Mouse (Mus musculus) adrenal gland, adult 2 months (tissue): Measurements from ENCODE around the gene Poldip2. TPM values are rescaled to one million over a fixed set of nuclear protein-coding genes. Genes with fewer than 3 reads are reported as not detected.

Experiments
- DNase-seq: peaks from one replicate; pipeline ENCODE4 v3.0.0; 2021
- polyA plus RNA-seq: library from polyadenylated mRNA; depleted of rRNA; stranded (reverse); fragments of >200 nt; gene quantifications from 2 replicates; pipeline ENCODE4 v1.2.3, GENCODE M21; 2012; rRNA removed
- total RNA-seq, 2 experiments: library from RNA; stranded (reverse); gene quantifications; 2 replicates each; pipeline ENCODE4 v1.2.3; 2021

Gene Poldip2
- total and polyA plus RNA-seq, 3 experiments, result 108 to 168 (median 151) TPM

- no peak for DNase-seq
Observed at GRCm38 (mm10) chr11:78540358-78540757, 28.4 kb downstream of the Poldip2 start.

- no peak for DNase-seq
Observed at GRCm38 (mm10) chr11:78544449-78545111, 32.6 kb downstream of the Poldip2 start.

GRCm38 (mm10) chr11:78545181-78545580 lies 33.2 kb downstream of the Poldip2 start:
- no peak for DNase-seq

GRCm38 (mm10) chr11:78547718-78548460 lies 35.9 kb downstream of the Poldip2 start:
- DNase-seq, result no peak

GRCm38 (mm10) chr11:78549491-78549987 lies 37.5 kb downstream of the Poldip2 start:
- DNase-seq, result no peak

- DNase-seq, result peak; percentile 97
Observed at GRCm38 (mm10) chr11:78550168-78551058, 38.4 kb downstream of the Poldip2 start, which contains the start of gene Tmem97. Tmem97 (minus strand) TSS chr11:78550777.

- DNase-seq, result no peak
Observed at GRCm38 (mm10) chr11:78551059-78551398, 39.0 kb downstream of the Poldip2 start.

- DNase-seq, result peak; percentile 61
Observed at GRCm38 (mm10) chr11:78555623-78556022, 43.6 kb downstream of the Poldip2 start.

GRCm38 (mm10) chr11:78556070-78556469 lies 44.1 kb downstream of the Poldip2 start:
- no peak for DNase-seq

GRCm38 (mm10) chr11:78557241-78557640 lies 45.2 kb downstream of the Poldip2 start:
- DNase-seq, result no peak

GRCm38 (mm10) chr11:78560447-78560846 lies 48.5 kb downstream of the Poldip2 start:
- DNase-seq, result peak; percentile 75

- peak; percentile 47 for DNase-seq
Observed at GRCm38 (mm10) chr11:78566775-78567174, 54.8 kb downstream of the Poldip2 start.

GRCm38 (mm10) chr11:78567614-78568013 lies 55.6 kb downstream of the Poldip2 start:
- DNase-seq, result no peak

- DNase-seq, result no peak
Observed at GRCm38 (mm10) chr11:78568827-78569226, 56.8 kb downstream of the Poldip2 start.

GRCm38 (mm10) chr11:78569806-78570205 lies 57.8 kb downstream of the Poldip2 start:
- DNase-seq, result no peak

GRCm38 (mm10) chr11:78571441-78571840 lies 59.4 kb downstream of the Poldip2 start:
- no peak for DNase-seq

- DNase-seq, result no peak
Observed at GRCm38 (mm10) chr11:78571854-78572253, 59.9 kb downstream of the Poldip2 start.

Other genes with a start within 250 kb of the Poldip2 start
- under 1 TPM in 1 of 2 experiments, not detected in 1; 0.61 TPM for gene BC030499, start 221.4 kb upstream of the Poldip2 start, total RNA-seq
- 0.07 and 0.08 TPM in 2 replicates for gene BC030499, start 221.4 kb upstream of the Poldip2 start, polyA plus RNA-seq
- gene Spag5, start 210.7 kb upstream of the Poldip2 start, total RNA-seq, result 1 to 10 TPM; 3.0 to 4.1 TPM
- 1.9 and 3.6 TPM in 2 replicates for gene Spag5, start 210.7 kb upstream of the Poldip2 start, polyA plus RNA-seq
- 10 to 100 TPM; 25.1 to 28.0 TPM for gene Aldoc, start 189.2 kb upstream of the Poldip2 start, total RNA-seq
- gene Aldoc, start 189.2 kb upstream of the Poldip2 start, polyA plus RNA-seq, result 15.7 and 26.0 TPM in 2 replicates
- 10 to 100 TPM; 57.3 to 61.3 TPM for gene Pigs, start 183.8 kb upstream of the Poldip2 start, total RNA-seq
- gene Pigs, start 183.8 kb upstream of the Poldip2 start, polyA plus RNA-seq, result 161 and 184 TPM in 2 replicates
- gene Unc119, start 168.7 kb upstream of the Poldip2 start, total RNA-seq, result 10 to 100 TPM; 35.3 to 44.1 TPM
- gene Unc119, start 168.7 kb upstream of the Poldip2 start, polyA plus RNA-seq, result 60.4 and 65.4 TPM in 2 replicates
- gene Foxn1, start 125.6 kb upstream of the Poldip2 start, total RNA-seq, result under 1 TPM; 0.29 to 0.41 TPM
- gene Foxn1, start 125.6 kb upstream of the Poldip2 start, polyA plus RNA-seq, result 0.27 and 0.35 TPM in 2 replicates
- gene Slc13a2, start 90.0 kb upstream of the Poldip2 start, total RNA-seq, result not detected
- 0.20 and 0.22 TPM in 2 replicates for gene Slc13a2, start 90.0 kb upstream of the Poldip2 start, polyA plus RNA-seq
- 10 to 100 TPM; 41.5 to 60.9 TPM for gene Slc46a1, start 46.5 kb upstream of the Poldip2 start, total RNA-seq
- 111 TPM in 2 replicates for gene Slc46a1, start 46.5 kb upstream of the Poldip2 start, polyA plus RNA-seq
- gene Sarm1, start 14.4 kb upstream of the Poldip2 start, total RNA-seq, result 1 to 10 TPM; 5.3 to 8.2 TPM
- gene Sarm1, start 14.4 kb upstream of the Poldip2 start, polyA plus RNA-seq, result 2.3 and 3.0 TPM in 2 replicates
- 1 to 10 TPM; 3.0 to 7.7 TPM for gene Vtn, start 13.1 kb upstream of the Poldip2 start, total RNA-seq
- 1.8 and 2.8 TPM in 2 replicates for gene Vtn, start 13.1 kb upstream of the Poldip2 start, polyA plus RNA-seq
- gene Sebox, start 8.7 kb upstream of the Poldip2 start, total RNA-seq, result not detected
- not detected in 2 replicates for gene Sebox, start 8.7 kb upstream of the Poldip2 start, polyA plus RNA-seq
- 10 to 100 TPM; 22.0 to 26.8 TPM for gene Tmem199, start within 50 bp of the Poldip2 start, total RNA-seq
- gene Tmem199, start within 50 bp of the Poldip2 start, polyA plus RNA-seq, result 6.9 and 8.8 TPM in 2 replicates
- gene Tnfaip1, start 24.1 kb downstream of the Poldip2 start, total RNA-seq, result 10 to 100 TPM; 36.1 to 48.2 TPM
- 22.2 and 22.7 TPM in 2 replicates for gene Tnfaip1, start 24.1 kb downstream of the Poldip2 start, polyA plus RNA-seq
- 100 to 1,000 TPM in 1 of 2 experiments, 10 to 100 TPM in 1; 81.7 to 109 TPM for gene Ift20, start 24.2 kb downstream of the Poldip2 start, total RNA-seq
- gene Ift20, start 24.2 kb downstream of the Poldip2 start, polyA plus RNA-seq, result 86.5 and 115 TPM in 2 replicates
- gene Tmem97, start 38.6 kb downstream of the Poldip2 start, total RNA-seq, result 10 to 100 TPM; 44.7 to 49.4 TPM
- 33.7 and 39.6 TPM in 2 replicates for gene Tmem97, start 38.6 kb downstream of the Poldip2 start, polyA plus RNA-seq
- gene Nlk, start 185.2 kb downstream of the Poldip2 start, total RNA-seq, result 10 to 100 TPM; 37.8 to 75.4 TPM
- gene Nlk, start 185.2 kb downstream of the Poldip2 start, polyA plus RNA-seq, result 29.3 and 30.1 TPM in 2 replicates
- 10 to 100 TPM; 52.0 to 68.9 TPM for gene Ccnq, start 239.5 kb downstream of the Poldip2 start, total RNA-seq
- 117 and 120 TPM in 2 replicates for gene Ccnq, start 239.5 kb downstream of the Poldip2 start, polyA plus RNA-seq